Mouse (Mus musculus) spleen, postnatal 36 days (tissue): ENCODE measurements around the gene Nol4l.
"Not testable (repeated sequence)": the region's sequence is repeated elsewhere in the genome, so short reads cannot be mapped to it uniquely, and the experiment has no call there.

Experiments used
- DNase-seq, 2 experiments: peaks; one replicate each; pipeline ENCODE4 v3.0.0; 2022; ENCODE audit warnings: low spot score in 2 of 2, mixed read lengths in 1 of 2

Gene Nol4l

GRCm38 (mm10) chr2:153512416-153513323, 17.1 kb downstream of the Nol4l start:
- DNase-seq, result no peak

- no peak for DNase-seq
These were observed 18.2 kb downstream of the Nol4l start for GRCm38 (mm10) chr2:153511562-153511961.

GRCm38 (mm10) chr2:153510136-153510535, 19.6 kb downstream of the Nol4l start:
- DNase-seq, result no peak

- no peak for DNase-seq
These were observed 20.4 kb downstream of the Nol4l start for GRCm38 (mm10) chr2:153509211-153510029.

- no peak for DNase-seq
These were observed 21.4 kb downstream of the Nol4l start for GRCm38 (mm10) chr2:153508405-153508804.

GRCm38 (mm10) chr2:153507969-153508368, 21.8 kb downstream of the Nol4l start:
- no peak for DNase-seq

- no peak for DNase-seq
These were observed 23.4 kb downstream of the Nol4l start for GRCm38 (mm10) chr2:153506385-153506784.

GRCm38 (mm10) chr2:153499154-153499553, 30.6 kb downstream of the Nol4l start:
- DNase-seq, result no peak

- no peak for DNase-seq
These were observed 32.9 kb downstream of the Nol4l start for GRCm38 (mm10) chr2:153496898-153497297.

GRCm38 (mm10) chr2:153496301-153496700, 33.5 kb downstream of the Nol4l start:
- DNase-seq, result no peak

- DNase-seq, result peak; percentile 47 to 57
These were observed 34.0 kb downstream of the Nol4l start for GRCm38 (mm10) chr2:153495818-153496217.

GRCm38 (mm10) chr2:153495391-153495790, 34.4 kb downstream of the Nol4l start:
- DNase-seq, result not testable (repeated sequence)

GRCm38 (mm10) chr2:153494293-153494811, 35.4 kb downstream of the Nol4l start:
- DNase-seq, result peak in 1 of 2 experiments; percentile 39

- peak; percentile 64 to 74 for DNase-seq
These were observed 35.9 kb downstream of the Nol4l start for GRCm38 (mm10) chr2:153493781-153494292.

- DNase-seq, result no peak
These were observed 36.4 kb downstream of the Nol4l start for GRCm38 (mm10) chr2:153493393-153493731.

- peak; percentile 58 to 65 for DNase-seq
These were observed 37.0 kb downstream of the Nol4l start, which contains the start of gene 4930404H24Rik for GRCm38 (mm10) chr2:153492573-153493392. TSS of gene 4930404H24Rik (plus strand) at chr2:153492790.

- DNase-seq, result peak in 1 of 2 experiments; percentile 19
These were observed 37.6 kb downstream of the Nol4l start for GRCm38 (mm10) chr2:153492179-153492517.

- no peak for DNase-seq
These were observed 38.1 kb downstream of the Nol4l start for GRCm38 (mm10) chr2:153491512-153492178.

- no peak for DNase-seq
These were observed 38.8 kb downstream of the Nol4l start for GRCm38 (mm10) chr2:153490940-153491339.

- DNase-seq, result no peak
These were observed 39.7 kb downstream of the Nol4l start for GRCm38 (mm10) chr2:153490116-153490515.

- no peak for DNase-seq
These were observed 45.7 kb downstream of the Nol4l start for GRCm38 (mm10) chr2:153484071-153484470.
